In the genomic region with DNA sequence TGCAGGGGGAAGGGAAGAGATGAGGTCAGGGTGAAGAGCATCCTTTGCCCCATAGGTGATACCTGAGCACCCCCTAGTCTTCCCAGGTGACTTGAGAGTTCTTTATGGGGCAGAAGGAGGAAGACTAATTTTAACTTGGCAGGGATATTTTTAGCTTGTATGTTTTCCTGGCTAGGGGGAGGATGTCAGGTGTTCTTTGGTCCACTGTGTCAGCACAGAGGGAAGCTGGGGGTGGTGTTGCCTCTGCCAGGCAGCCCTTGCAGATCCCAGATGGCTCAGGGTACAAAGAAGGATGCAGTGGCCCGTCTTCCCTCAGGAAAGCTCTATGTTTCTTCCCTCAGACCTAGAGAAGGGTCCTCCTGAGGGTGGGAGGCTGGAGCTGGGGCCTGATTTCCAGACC, we compare ENCODE assay signal across 22 mouse cellular contexts. TPM values are rescaled to one million over a fixed set of nuclear protein-coding genes. Genes with fewer than 3 reads are reported as not detected.
DNase-seq lines count a peak whose midpoint lies in the region; ATAC-seq and TF ChIP-seq lines count a peak whose summit lies in the region.
"Had no signal": no experiment of that assay in that cellular context is flagged by ENCODE, and none has a peak within 500 bp of the region (broad histone marks: within the 10 kb centered on the region; RNA-seq: fewer than 3 reads in every experiment).

No protein-coding gene starts in this region.

- H3K9ac ChIP-seq in hindbrain, postnatal 0 days (replicated peaks; ENCODE audit: low read length), result no peak overlapping the region
- H3K9ac ChIP-seq in hindbrain, embryonic 13.5 days, result no peak overlapping the region
- H3K9ac ChIP-seq: embryonic facial prominence, embryonic 12.5 days; forebrain, embryonic 15.5 days; heart, embryonic 15.5 days had no signal

- H3K4me2 ChIP-seq in hindbrain, postnatal 0 days (ENCODE audit: low read depth, low read length), result no peak overlapping the region
- H3K4me2 ChIP-seq in hindbrain, embryonic 13.5 days, result no peak overlapping the region
- H3K4me2 ChIP-seq: embryonic facial prominence, embryonic 12.5 days; forebrain, embryonic 15.5 days; heart, embryonic 11.5 days; heart, embryonic 15.5 days had no signal

- 53% methylated on average over 1 of the region's 1 CpGs for WGBS in hindbrain, postnatal 0 days
- 40% methylated on average over 1 of the region's 1 CpGs for WGBS in hindbrain, embryonic 13.5 days

- peak; percentile 32; the same call in 1 of the 2 replicates for ATAC-seq in cerebellum, adult (ENCODE audit: insufficient number of reproducible peaks, low FRiP score, low TSS enrichment)
- ATAC-seq in hindbrain, postnatal 0 days, result no peak; the same call in 1 of the 2 replicates
- no peak for ATAC-seq in hindbrain, embryonic 13.5 days (ENCODE audit: low FRiP score)
- ATAC-seq: CD4-positive, CD25-positive, alpha-beta regulatory T cell, adult 4 months had no signal

- no peaks in the 10 kb centered on the region for H3K27me3 ChIP-seq in hindbrain, postnatal 0 days (ENCODE audit: insufficient read depth, low read length)
- H3K27me3 ChIP-seq in hindbrain, embryonic 13.5 days, result no peaks in the 10 kb centered on the region; the same call in 1 of the 2 replicates
- H3K27me3 ChIP-seq: embryonic facial prominence, embryonic 12.5 days; forebrain, embryonic 15.5 days had no signal

- no peak for TF ChIP-seq CTCF in hindbrain, postnatal 0 days (IDR thresholded peaks at IDR 0.05; ENCODE audit: low read depth)

- peak overlapping the region; percentile 16; the same call in 1 of the 2 replicates for H3K27ac ChIP-seq in hindbrain, postnatal 0 days
- no peak overlapping the region for H3K27ac ChIP-seq in hindbrain, embryonic 13.5 days
- H3K27ac ChIP-seq: embryonic facial prominence, embryonic 12.5 days; forebrain, embryonic 15.5 days; heart, adult 2 months; heart, embryonic 15.5 days had no signal

- DNase-seq in cerebellum, postnatal 4 days (ENCODE audit: low spot score in 2 of 2), result no peak
- peak; percentile 49 for DNase-seq in gastrocnemius, adult 18-20 months (ENCODE audit: low spot score)
- DNase-seq in gastrocnemius, adult 8-10 months (ENCODE audit: low spot score in 2 of 2), result no peak
- DNase-seq in hindbrain, postnatal 0 days (ENCODE audit: low spot score), result no peak
- DNase-seq in brain, adult 2 months (ENCODE audit: low read depth, low spot score), result peak; percentile 68
- DNase-seq: adrenal gland, adult 8-10 months; adrenal gland, postnatal 36 days; B cell, adult 2 months; embryo, embryonic 11 days; gastrocnemius, postnatal 36 days; kidney, adult 11 months had no signal

- no peaks in the 10 kb centered on the region for H3K36me3 ChIP-seq in hindbrain, postnatal 0 days (ENCODE audit: insufficient read depth, low read length)
- H3K36me3 ChIP-seq in hindbrain, embryonic 13.5 days, result no peaks in the 10 kb centered on the region
- H3K36me3 ChIP-seq: embryonic facial prominence, embryonic 12.5 days; forebrain, embryonic 15.5 days; G1E; heart, embryonic 15.5 days had no signal

- H3K4me1 ChIP-seq in hindbrain, postnatal 0 days (ENCODE audit: insufficient read depth, low read length), result peaks cover 8% of the 10 kb centered on the region
- H3K4me1 ChIP-seq in hindbrain, embryonic 13.5 days (replicated peaks), result peaks cover 14% of the 10 kb centered on the region; the same call in 1 of the 2 replicates
- H3K4me1 ChIP-seq: embryonic facial prominence, embryonic 12.5 days; forebrain, embryonic 15.5 days had no signal

- H3K9me3 ChIP-seq in hindbrain, postnatal 0 days (ENCODE audit: low read length), result no peaks in the 10 kb centered on the region
- H3K9me3 ChIP-seq in hindbrain, embryonic 13.5 days, result no peaks in the 10 kb centered on the region
- H3K9me3 ChIP-seq: embryonic facial prominence, embryonic 12.5 days; forebrain, embryonic 15.5 days; G1E; heart, embryonic 15.5 days had no signal

- H3K4me3 ChIP-seq in hindbrain, postnatal 0 days (ENCODE audit: low read length), result no peak overlapping the region
- no peak overlapping the region for H3K4me3 ChIP-seq in hindbrain, embryonic 13.5 days
- H3K4me3 ChIP-seq: embryonic facial prominence, embryonic 12.5 days; forebrain, embryonic 15.5 days; heart, adult 2 months; heart, embryonic 15.5 days had no signal

RNA-seq across cellular contexts. Expression of a gene that starts 13.8 kb away (rescaled TPM):
- 10 to 100 TPM; 65.5 to 99.9 TPM for total RNA-seq in gastrocnemius, adult 18-20 months (2021)
- total RNA-seq in gastrocnemius, adult 8-10 months (2022), result 100 to 1,000 TPM; 109 to 132 (median 120) TPM
- 7.2 and 9.5 TPM in 2 replicates for total RNA-seq in hindbrain, postnatal 0 days (2014; rRNA removed)
- 3.6 TPM in 2 replicates for polyA plus RNA-seq in hindbrain, postnatal 0 days (2015; fragmentation: Nextera tagmentation; extraction: Ambion mirVana)
- polyA plus RNA-seq in hindbrain, embryonic 13.5 days (2015; fragmentation: Nextera tagmentation; extraction: Ambion mirVana), result 1.0 and 2.1 TPM in 2 replicates
- total RNA-seq: common myeloid progenitor, adult 5-6 weeks had no signal
- polyA plus RNA-seq: CD4-positive, CD25-positive, alpha-beta regulatory T cell, adult 4 months; forebrain, embryonic 11.5 days; G1E had no signal

Comparison
In these comparisons a context has a peak if more than half of its experiments do, and no peak if none do; other contexts are left out.
1. DNase-seq: peak in gastrocnemius, adult 18-20 months (single experiment) and brain, adult 2 months (single experiment); none in cerebellum, postnatal 4 days (0 of 2), gastrocnemius, adult 8-10 months (0 of 2) and hindbrain, postnatal 0 days (single experiment).